Mouse (Mus musculus) gonadal fat pad, adult 2 months (tissue): Measurements from ENCODE around the gene Med13l. TPM values are rescaled to one million over a fixed set of nuclear protein-coding genes. Genes with fewer than 3 reads are reported as not detected.
"Not testable (repeated sequence)": the region's sequence is repeated elsewhere in the genome, so short reads cannot be mapped to it uniquely, and the experiment has no call there.

ENCODE experiments used
- DNase-seq: peaks from one replicate; pipeline ENCODE4 v3.0.0-alpha.2; 2012; ENCODE audit warnings: low read depth
- polyA plus RNA-seq: library from polyadenylated mRNA; depleted of rRNA; stranded (reverse); fragments of >200 nt; gene quantifications from 2 replicates; pipeline ENCODE4 v1.2.3, GENCODE M21; 2012

Med13l gene
- polyA plus RNA-seq, 1 experiment: 12.8 TPM

DNA sequence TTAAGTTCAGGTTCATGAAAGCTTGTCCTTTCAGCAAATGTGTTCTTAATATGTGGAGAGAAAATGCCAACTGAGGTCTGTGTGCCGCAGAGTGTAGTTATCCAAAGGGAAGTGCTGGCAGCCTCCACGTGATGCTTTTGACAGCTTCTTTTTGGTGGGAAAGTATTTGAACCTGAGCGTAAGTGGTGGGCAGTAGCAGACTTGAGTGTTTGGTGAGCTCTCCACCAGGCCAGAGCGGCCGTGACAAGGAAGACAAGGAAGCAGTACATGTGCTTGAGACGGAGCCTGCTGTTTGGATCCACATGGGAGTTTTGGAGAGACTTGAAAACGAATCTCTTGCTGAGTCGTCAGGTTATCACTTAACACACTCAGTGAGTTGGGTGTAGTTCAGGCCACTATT lies 71.9 kb downstream of the Med13l start:
- no peak for DNase-seq

DNA sequence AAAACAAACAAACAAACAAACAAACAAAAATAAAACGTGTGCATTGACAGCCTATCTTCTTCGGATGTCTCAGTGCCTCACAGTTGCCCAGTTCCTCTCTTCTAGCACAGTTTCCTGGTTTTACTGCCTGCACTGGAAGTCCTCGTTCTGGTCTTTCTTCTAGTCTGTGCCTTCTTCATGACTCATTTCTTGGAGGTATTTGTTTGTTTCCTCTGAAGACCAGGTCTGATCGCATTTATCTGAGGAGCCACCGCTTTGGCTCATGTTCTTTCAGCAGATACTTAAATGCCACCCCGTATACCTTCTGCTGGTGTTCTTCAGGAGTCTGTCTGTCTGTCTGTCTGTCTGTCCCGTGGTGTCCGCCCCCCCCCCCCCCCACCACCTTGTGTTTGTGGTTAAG lies 72.6 kb downstream of the Med13l start:
- no peak for DNase-seq

DNA sequence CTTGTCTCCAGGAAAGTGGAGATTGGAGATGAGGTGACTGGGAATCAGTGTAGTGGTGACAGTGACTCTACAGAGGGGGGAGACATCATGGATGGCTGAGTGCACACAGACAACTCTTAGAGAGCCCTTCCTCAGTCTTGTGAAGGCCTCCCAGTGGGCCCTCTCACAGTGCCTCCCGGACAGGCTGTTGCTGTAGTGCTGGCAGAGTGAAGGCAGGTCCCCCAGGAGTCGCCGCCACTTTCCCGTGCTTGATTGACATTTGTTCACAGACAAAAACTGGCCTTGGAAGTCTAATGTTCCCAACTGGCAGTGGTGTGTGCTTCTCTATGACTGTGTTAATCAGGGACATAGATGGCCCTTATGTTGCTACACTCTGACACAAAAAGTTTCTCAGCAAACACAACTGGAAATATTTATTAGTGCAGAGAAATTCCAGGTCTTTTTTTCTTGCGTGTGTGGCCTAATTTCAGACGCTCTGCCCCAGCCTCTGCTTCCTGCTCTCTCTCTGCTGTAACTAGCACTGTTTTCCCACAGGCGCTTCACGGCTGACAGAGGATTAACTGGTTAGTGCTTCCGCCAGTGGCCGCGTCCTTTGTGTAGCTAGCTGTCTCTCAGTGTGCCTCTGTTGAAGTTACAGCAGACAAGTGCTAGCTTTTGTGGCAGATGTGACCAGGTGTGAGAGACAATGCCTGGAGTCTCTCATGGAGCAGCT lies 75.2 kb downstream of the Med13l start:
- DNase-seq: no peak

DNA sequence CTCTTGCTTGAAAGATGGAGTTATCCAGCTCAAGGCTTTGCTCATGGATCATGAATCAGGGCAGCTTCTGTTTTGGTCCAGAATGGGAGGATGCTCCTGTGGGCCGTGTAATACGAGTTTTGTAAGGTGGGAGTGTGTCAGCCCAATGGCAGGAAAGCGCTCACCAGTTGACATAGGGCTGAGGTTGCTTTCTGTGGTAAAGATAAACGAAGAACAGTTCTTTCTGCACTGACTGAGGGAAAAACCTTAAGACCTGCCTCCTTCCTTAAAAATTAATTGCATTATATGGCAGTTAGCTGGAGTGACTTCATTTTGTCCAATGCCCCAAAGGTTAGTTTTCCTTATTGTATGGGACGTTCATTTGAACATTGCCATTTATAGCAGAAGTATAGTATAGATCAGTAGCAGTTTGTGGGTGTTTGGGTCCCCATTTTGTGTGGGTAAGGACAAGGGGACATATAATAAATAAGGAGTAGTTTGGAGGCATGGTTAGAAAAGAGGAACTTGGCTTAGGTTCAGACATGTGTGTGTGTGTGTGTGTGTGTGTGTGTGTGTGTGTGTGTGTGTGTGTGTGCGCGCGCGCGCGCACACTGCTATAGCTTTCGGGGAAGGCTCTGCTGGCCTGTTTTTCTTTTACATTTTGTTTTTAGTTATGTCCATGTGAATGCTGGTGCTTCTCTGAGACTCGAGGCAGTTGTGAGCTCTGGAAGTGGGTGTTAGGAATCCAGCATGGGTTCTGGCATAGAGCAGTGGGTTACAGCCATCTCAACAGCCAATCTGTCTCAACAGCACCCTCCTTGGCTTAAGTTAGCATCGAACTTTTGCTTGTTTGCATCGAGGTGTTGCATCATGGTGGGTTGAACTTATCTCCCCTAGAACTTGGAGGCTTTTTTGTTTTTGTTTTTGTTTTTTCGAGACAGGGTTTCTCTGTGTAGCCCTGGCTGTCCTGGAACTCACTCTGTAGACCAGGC lies 76.2 kb downstream of the Med13l start:
- no peak for DNase-seq

DNA sequence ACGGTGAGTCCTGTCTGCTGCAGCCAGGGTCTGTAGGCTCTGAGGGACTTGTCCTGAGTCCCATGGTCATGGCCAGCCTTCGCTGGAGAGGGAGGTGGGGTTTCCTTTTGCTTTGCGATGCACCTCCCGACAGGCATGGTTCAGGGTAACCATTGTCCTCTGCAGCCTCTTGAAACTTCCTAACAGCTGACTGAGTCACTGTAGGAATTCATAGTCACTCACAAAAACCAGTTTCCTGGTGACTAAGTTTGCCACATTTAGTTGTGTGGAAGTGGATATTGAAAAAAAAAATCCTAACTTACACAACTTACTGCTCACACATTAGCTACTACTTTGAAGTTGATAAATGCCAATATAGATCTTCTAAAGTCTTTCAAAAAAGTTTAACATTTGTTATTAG lies 77.5 kb downstream of the Med13l start:
- DNase-seq: no peak

DNA sequence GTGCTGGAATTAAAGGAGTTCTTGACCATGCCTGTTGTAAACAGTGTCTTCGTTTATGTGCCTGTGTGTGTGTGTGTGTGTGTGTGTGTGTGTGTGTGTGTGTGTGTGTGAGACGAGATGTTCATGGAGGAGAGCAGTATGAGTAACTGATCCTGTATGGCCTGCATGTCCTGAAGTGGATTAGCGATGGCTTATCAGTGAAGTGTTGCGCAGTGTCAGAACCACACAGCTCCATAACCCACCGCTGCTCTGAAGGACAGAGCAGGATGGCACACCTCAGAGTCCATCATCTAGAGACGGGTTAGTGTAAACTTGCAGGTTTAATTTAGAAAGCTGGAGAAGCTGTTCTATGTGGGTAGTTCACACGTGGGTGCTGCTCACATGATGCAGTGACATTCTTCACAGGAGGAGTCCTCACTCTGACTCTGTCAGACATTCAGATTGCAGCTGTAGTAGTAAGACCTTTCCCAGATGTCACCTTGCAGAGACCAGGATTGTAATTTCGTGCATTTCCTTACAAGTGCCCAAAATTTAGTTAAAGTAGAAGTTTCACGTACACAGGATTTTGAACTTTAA lies 78.1 kb downstream of the Med13l start:
- DNase-seq: no peak

DNA sequence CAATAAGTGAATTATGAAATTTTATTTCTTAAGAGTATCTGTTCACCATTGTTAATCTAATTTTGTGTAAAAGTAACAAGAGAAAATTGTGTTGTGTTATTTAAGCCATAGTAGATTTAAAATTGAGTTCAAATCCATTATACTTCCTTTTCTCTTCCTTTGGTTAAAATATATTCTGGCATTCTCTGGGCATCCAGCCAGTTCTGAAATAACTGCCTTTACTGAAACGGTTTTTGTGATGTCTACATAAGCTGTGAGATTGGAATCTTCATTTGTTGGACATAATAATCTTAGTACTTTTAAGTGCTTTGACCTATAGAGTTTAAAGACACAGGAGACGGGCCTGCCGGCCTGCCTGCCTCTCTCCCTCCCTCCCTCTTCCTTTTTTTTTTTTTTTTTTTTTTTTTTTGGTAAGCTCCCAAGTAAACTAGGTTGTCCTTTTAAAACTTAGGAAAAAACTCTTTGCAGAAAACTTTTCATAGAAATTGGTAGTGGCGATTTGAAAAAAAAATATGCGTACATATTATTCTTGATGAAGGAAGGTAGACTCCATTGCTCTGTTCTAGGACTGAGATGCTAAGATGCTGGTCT lies 78.7 kb downstream of the Med13l start:
- no peak for DNase-seq

DNA sequence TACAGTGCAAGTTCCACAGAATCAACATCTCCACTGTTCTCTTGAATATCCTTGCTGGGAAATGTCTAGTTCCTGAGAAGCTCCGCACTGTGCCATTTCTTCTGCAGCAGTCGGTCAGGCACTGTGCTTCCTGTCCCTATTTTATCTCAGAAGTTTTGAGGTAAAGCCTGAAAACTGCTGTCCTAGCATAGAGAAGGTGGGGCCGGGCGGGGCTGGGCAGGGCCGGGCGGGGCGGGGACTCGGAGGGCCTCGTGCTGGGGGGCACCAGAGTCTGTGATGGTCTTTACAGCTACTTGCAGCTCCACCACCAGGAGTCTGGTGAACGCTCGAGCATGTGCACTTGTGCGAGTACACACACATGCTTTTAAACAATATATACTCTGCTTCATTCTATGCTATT lies 83.6 kb downstream of the Med13l start:
- DNase-seq: no peak

DNA sequence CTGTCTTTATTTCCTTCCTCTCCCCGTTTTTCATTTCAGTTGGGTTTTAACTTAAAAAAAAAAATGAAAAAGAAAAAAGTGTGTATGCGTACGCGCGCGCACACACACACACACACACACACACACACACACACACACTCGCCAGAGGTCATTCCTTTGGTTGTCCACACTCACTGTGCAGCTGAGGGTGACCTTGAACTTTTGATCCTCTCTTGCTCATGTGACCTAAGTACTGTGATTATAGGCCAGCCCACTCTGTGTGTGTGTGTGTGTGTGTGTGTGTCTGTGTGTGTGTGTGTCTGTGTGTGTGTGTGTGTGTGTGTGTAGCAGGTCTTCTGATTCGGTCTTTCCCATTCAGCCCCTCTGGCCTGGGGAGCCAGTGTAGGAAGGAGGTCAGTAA lies 84.0 kb downstream of the Med13l start:
- DNase-seq: no peak

DNA sequence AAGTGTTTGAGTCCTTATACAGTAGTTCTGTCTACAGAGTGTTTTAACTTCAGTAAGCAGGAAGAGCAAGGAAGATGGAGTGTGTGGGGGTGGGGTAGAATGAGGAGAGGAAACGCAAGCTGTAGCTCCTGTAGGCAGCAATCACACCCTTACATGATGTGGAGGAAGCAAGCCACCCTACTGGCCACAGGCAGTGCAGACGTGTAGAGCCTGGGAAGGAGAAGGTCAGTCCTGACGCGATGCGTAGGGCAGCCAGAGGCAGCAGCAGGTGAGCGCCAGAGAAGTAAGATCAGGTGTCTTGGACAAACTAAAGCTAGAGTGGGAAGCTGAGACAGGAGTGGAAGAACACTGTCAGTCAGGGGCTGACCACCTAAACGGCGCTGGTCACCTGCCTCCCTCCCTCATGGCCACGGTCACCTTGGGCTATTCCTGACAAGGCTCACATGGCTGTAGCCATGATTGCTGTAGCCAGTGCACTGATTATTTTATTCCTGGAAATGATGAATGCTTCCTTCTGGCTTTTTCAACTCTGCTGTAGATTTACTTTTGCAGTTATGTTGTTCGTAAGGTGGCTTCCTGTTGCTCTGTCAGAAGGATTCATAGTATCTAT lies 84.8 kb downstream of the Med13l start:
- no peak for DNase-seq

DNA sequence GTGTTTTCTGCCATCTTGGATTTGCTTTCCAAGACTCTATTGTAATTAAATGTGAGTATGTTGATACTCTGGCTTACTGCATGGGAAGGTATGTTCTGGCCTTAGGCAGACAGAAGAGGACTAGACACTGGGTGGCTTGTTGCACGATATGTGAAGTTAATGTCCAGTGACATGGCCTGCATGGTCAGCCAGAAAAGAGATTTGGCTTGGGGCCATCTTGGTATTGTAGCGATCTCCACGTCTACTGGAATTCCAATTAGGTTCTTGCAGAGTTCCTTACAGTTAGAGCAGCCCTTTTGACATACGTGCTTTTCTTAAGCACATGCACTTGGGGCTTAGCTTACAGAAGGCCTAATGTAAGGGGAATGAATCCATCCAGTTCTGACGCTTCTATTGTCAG lies 86.4 kb downstream of the Med13l start:
- no peak for DNase-seq

DNA sequence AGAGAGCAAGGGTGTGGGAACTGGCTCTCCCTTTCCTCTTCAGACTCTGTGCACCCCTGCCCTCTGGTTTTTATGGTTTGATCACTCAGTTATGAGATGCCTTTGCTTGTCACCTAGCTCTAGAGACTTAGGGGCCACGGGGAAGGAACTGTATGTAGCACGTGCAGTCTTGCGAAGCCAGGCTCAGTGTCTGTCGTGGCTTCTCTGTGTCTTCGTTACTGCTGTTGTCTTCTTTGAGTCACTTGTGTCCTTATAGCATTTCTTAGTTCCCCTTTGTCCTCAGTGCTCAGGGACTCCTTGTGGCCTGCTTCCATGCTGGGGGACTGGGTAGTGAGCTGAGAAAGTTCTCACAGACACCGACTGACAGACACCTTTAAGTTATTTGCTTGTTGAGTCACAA lies 86.9 kb downstream of the Med13l start:
- DNase-seq: no peak

DNA sequence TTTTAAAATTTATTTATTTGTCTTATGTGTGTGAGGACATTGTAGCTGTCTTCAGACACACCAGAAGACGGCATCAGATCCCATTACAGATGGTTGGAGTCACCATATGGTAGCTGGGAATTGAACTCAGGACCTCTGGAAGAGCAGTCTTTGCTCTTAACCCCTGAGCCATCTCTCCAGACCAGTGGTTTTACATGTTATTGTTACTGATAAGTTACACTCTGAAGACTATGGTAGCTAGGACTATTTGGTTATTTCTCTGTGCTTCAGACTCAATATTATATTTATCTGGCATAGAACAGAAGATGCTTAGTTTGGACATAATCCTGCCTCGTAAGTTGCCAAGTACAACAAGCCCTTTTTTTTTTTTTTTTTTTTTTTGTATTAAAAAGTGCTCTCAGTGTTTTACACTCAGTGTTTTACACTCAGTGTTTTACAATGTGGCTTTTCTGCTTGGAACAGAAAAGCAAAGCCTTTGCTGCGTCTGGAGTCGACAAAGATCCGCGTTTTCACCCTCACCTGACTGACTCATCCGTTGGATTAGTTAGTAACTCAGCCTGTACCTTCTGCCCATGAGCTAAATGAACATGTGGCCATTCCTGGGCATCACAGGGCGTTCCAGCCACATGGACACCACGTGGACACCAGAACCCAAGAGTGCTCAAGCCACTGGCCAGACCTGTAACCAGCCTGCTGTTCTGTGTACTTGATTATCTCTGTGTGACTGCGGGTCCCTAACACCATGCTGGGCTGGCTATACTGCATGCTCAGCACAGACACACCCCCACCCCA lies 88.9 kb downstream of the Med13l start:
- peak; percentile 26 for DNase-seq

DNA sequence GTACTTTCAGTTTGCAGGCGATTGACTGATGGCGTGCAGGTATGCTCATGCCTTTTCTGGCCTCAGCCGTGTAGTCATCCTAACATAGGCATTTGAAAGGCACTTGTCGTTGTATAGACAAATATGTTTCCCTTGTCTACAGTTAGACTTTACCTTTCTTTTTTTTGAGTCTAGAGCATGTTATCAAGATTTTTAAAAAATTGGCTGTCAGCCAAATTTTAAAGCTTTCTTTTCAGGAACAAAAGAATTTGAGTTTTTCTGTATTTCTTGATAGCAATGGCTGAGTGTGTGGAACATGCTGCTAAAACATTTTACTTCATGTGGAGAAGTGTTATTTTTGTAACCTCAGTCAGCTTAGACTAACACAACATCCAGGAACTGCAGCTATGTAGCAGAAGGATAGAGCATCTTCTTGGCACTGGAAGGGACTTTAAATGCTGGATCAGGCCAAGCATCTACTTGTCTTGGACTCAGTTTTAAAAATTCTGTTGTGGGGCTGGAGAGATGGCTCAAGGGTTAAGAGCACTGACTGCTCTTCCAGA lies 89.6 kb downstream of the Med13l start:
- DNase-seq: no peak

DNA sequence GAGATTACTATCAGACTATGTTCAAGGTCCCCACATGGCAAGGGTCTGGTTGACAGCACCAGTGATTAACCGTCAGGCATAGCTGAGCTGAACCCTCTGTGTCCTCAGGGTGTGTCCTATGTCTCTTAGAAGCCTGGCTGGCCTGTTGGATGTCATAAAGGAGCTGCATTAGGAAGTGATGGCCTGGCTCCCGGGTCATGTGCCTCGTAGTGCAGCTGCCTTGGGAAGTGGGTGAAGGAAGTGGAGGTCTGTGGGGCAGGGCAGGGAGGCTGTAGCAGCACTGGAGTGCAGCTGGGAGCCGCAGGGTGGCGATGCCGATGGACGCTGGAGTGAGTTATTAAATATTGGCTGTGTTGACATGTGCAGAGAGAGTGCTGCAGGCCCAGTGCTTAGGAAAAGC lies 90.3 kb downstream of the Med13l start:
- no peak for DNase-seq

DNA sequence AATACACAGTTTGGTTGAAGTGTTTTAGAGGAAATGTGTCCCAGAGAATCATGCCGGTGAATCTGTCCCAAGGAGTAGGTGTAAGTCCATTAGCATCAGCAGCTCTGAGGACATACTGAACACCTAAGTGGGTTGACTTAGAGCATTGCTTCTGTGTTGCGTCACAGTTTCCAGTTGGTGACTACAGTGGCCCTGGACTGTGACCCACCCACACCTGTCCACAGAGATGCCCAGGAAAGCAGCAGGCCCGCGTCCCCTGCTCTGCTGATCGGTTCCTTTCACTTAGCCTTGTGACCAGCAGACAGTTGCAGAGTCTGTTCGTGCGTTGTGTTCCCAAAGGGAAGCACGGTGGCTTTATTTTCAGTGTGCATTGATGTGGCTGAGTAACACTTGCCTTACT lies 92.1 kb downstream of the Med13l start:
- DNase-seq: no peak

DNA sequence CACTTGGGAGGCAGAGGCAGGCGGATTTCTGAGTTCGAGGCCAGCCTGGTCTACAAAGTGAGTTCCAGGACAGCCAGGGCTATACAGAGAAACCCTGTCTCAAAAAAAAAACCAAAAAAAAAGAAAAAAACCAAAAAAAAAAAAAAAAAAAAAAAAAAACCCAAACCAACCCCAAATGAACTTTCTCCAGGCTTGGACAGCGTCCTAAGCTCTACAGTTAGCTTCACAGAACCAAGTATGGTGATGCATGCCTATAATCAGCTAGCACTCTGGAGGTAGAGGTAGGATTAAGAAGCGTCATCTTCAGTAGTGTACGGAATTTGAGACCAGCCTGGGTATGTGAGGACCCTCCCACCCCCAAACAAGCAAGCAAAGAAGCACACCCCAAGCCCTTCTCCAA lies 92.6 kb downstream of the Med13l start:
- not testable (repeated sequence) for DNase-seq

DNA sequence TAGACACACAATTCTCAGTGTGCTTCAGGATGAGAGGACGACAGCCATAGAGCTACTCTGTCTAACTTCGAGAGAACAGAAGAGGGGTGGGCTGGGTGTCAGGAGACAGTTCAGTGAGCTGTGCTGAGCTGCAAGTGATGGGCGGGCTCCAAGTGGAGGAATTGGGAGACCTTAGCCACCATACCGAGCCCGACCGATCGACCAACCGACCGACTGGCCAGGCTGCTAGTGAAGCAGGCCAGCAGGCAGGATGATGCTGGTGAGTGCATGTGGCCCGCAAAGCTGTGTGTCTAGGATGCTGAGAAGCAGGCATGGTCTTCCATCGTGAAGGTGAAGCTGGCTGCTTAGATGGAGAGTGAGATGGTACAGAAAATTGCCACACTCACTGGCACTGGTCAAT lies 94.1 kb downstream of the Med13l start:
- no peak for DNase-seq

DNA sequence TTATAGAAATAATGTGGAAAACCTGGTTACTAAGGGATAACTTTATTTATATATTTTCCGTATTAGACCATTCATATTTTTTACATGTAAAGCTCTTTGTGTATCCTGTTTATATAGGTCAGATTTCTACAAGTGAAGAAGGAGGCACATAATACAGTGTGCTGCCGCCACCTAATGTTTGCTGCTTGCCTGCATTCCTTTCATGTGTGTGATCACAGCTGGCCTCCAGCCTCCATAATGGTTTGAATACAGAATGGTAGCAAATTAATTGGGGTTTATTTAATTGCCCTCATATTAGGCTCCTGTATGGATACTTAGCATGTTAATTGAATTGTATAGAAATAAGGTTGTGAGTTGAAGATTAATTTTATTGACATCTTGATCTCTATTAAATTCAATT lies 94.5 kb downstream of the Med13l start:
- no peak for DNase-seq

DNA sequence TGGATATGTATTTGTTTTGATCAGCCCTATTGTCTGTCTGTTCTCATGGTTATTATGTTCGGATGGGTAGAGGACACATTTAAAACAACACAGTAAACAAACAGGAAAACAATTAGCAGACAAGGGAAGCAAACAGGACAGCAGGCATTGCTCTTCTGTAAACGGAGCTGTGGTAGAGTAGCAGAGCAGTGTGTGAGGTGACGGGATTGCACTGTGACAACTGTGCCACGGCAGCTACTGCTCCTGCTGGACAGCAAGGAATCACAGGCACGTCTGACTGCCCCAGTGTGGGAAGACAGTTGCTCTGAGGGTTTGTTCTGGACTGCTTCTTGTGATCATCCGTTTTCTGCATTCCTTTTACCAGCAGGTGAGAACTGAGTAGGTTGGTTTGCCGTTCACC lies 94.9 kb downstream of the Med13l start:
- no peak for DNase-seq

DNA sequence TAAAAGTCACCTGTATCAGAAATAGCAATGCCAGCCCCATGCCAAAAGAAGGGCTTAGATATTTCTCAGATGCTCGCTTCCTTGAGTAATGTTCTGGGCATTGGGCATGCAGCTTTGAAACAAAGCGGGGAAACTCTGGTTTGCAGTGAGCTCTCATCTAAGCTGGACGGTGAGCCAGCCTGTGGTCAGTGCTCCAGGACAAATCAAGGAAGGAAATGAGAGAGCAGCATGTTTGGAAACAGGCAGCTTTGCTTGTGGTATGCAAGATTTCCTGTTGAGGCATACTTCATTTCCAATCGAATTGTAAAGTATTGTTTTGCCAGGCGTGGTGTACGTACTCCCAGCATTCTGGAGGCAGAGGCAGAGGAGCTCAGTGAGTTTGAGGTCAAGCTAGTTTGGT lies 95.5 kb downstream of the Med13l start:
- DNase-seq: no peak
